Mouse (Mus musculus): Measurements from ENCODE around the gene Pdzrn4. TPM values are rescaled to one million over a fixed set of nuclear protein-coding genes. Genes with fewer than 3 reads are reported as not detected.

The Pdzrn4 gene
- polyA plus RNA-seq, 1 experiment from 2014 or later = 0.26 TPM

GRCm38 (mm10) chr15:92555716-92556115 lies 159.0 kb downstream of the Pdzrn4 start:
- Histone ChIP-seq H3K27me3 (replicated peaks; ENCODE audit: control insufficient read depth, insufficient read depth, low read length) (no peaks in the 10 kb centered on the region), H3K36me3 (ENCODE audit: control insufficient read depth, insufficient read depth, low read length) (no peaks in the 10 kb centered on the region), H3K4me2 (no peak overlapping the region), H3K27ac (ENCODE audit: low read depth, low read length) (no peak overlapping the region), H3K4me3 (ENCODE audit: low read depth, low read length) (no peak overlapping the region), H3K9ac (ENCODE audit: low read depth, low read length) (no peak overlapping the region), H3K9me3 (ENCODE audit: control insufficient read depth, low read length) (no peaks in the 10 kb centered on the region), H3K4me1 (replicated peaks; ENCODE audit: control insufficient read depth, insufficient read depth, low read length) (no peaks in the 10 kb centered on the region)
- ATAC-seq (replicated peaks; ENCODE audit: low FRiP score) = no peak
- WGBS = 70% methylated on average over 3 of the region's 3 CpGs
- DNase-seq (ENCODE audit: low spot score) = no peak

GRCm38 (mm10) chr15:92558592-92558991 lies 161.9 kb downstream of the Pdzrn4 start:
- DNase-seq (ENCODE audit: low spot score) = no peak
- 77% methylated on average over 5 of the region's 5 CpGs for WGBS
- Histone ChIP-seq H3K4me2 (no peak overlapping the region), H3K4me3 (ENCODE audit: low read depth, low read length) (no peak overlapping the region), H3K27ac (ENCODE audit: low read depth, low read length) (no peak overlapping the region), H3K9me3 (ENCODE audit: control insufficient read depth, low read length) (no peaks in the 10 kb centered on the region), H3K9ac (ENCODE audit: low read depth, low read length) (no peak overlapping the region), H3K36me3 (ENCODE audit: control insufficient read depth, insufficient read depth, low read length) (no peaks in the 10 kb centered on the region), H3K27me3 (replicated peaks; ENCODE audit: control insufficient read depth, insufficient read depth, low read length) (no peaks in the 10 kb centered on the region), H3K4me1 (replicated peaks; ENCODE audit: control insufficient read depth, insufficient read depth, low read length) (no peaks in the 10 kb centered on the region)
- no peak for ATAC-seq (replicated peaks; ENCODE audit: low FRiP score)

- 81% methylated on average over 6 of the region's 6 CpGs for WGBS
- Histone ChIP-seq H3K27ac (ENCODE audit: low read depth, low read length) (no peak overlapping the region), H3K27me3 (replicated peaks; ENCODE audit: control insufficient read depth, insufficient read depth, low read length) (no peaks in the 10 kb centered on the region), H3K4me2 (no peak overlapping the region), H3K9ac (ENCODE audit: low read depth, low read length) (no peak overlapping the region), H3K9me3 (ENCODE audit: control insufficient read depth, low read length) (no peaks in the 10 kb centered on the region), H3K4me1 (replicated peaks; ENCODE audit: control insufficient read depth, insufficient read depth, low read length) (no peaks in the 10 kb centered on the region), H3K36me3 (ENCODE audit: control insufficient read depth, insufficient read depth, low read length) (no peaks in the 10 kb centered on the region), H3K4me3 (ENCODE audit: low read depth, low read length) (no peak overlapping the region)
- DNase-seq (ENCODE audit: low spot score) (no peak), ATAC-seq (replicated peaks; ENCODE audit: low FRiP score) (no peak)
Observed at GRCm38 (mm10) chr15:92562149-92562548, 165.5 kb downstream of the Pdzrn4 start.

- DNase-seq (ENCODE audit: low spot score) (no peak), ATAC-seq (replicated peaks; ENCODE audit: low FRiP score) (no peak)
- no peaks in the 10 kb centered on the region for H3K9me3 ChIP-seq (ENCODE audit: control insufficient read depth, low read length)
- H3K4me3 ChIP-seq (ENCODE audit: low read depth, low read length) = no peak overlapping the region
- no peak overlapping the region for H3K9ac ChIP-seq (ENCODE audit: low read depth, low read length)
- H3K4me1 ChIP-seq (replicated peaks; ENCODE audit: control insufficient read depth, insufficient read depth, low read length) = no peaks in the 10 kb centered on the region
- no peaks in the 10 kb centered on the region for H3K36me3 ChIP-seq (ENCODE audit: control insufficient read depth, insufficient read depth, low read length)
- WGBS = 69% methylated on average over 2 of the region's 2 CpGs
- H3K4me2 ChIP-seq = no peak overlapping the region
- H3K27ac ChIP-seq (ENCODE audit: low read depth, low read length) = no peak overlapping the region
- no peaks in the 10 kb centered on the region for H3K27me3 ChIP-seq (replicated peaks; ENCODE audit: control insufficient read depth, insufficient read depth, low read length)
Observed at GRCm38 (mm10) chr15:92563576-92563975, 166.9 kb downstream of the Pdzrn4 start.

GRCm38 (mm10) chr15:92570526-92571243 lies 174.0 kb downstream of the Pdzrn4 start:
- DNase-seq (ENCODE audit: low spot score) (no peak), ATAC-seq (replicated peaks; ENCODE audit: low FRiP score) (no peak)
- Histone ChIP-seq H3K27me3 (replicated peaks; ENCODE audit: control insufficient read depth, insufficient read depth, low read length) (no peaks in the 10 kb centered on the region), H3K9ac (ENCODE audit: low read depth, low read length) (no peak overlapping the region), H3K4me2 (no peak overlapping the region), H3K27ac (ENCODE audit: low read depth, low read length) (no peak overlapping the region), H3K4me3 (ENCODE audit: low read depth, low read length) (no peak overlapping the region), H3K4me1 (replicated peaks; ENCODE audit: control insufficient read depth, insufficient read depth, low read length) (no peaks in the 10 kb centered on the region), H3K36me3 (ENCODE audit: control insufficient read depth, insufficient read depth, low read length) (no peaks in the 10 kb centered on the region), H3K9me3 (ENCODE audit: control insufficient read depth, low read length) (no peaks in the 10 kb centered on the region)
- WGBS = 75% methylated on average over 3 of the region's 3 CpGs

- no peak overlapping the region for H3K9ac ChIP-seq (ENCODE audit: low read depth, low read length)
- H3K4me3 ChIP-seq (ENCODE audit: low read depth, low read length) = no peak overlapping the region
- H3K9me3 ChIP-seq (ENCODE audit: control insufficient read depth, low read length) = no peaks in the 10 kb centered on the region
- no peaks in the 10 kb centered on the region for H3K4me1 ChIP-seq (replicated peaks; ENCODE audit: control insufficient read depth, insufficient read depth, low read length)
- no peak overlapping the region for H3K27ac ChIP-seq (ENCODE audit: low read depth, low read length)
- H3K27me3 ChIP-seq (replicated peaks; ENCODE audit: control insufficient read depth, insufficient read depth, low read length) = no peaks in the 10 kb centered on the region
- no peaks in the 10 kb centered on the region for H3K36me3 ChIP-seq (ENCODE audit: control insufficient read depth, insufficient read depth, low read length)
- no peak for DNase-seq (ENCODE audit: low spot score)
- no peak overlapping the region for H3K4me2 ChIP-seq
- WGBS = 73% methylated on average over 5 of the region's 5 CpGs
- no peak for ATAC-seq (replicated peaks; ENCODE audit: low FRiP score)
Observed at GRCm38 (mm10) chr15:92571244-92571539, 174.5 kb downstream of the Pdzrn4 start.

GRCm38 (mm10) chr15:92577476-92577875 lies 180.8 kb downstream of the Pdzrn4 start:
- H3K36me3 ChIP-seq (ENCODE audit: control insufficient read depth, insufficient read depth, low read length) = no peaks in the 10 kb centered on the region
- H3K4me2 ChIP-seq = no peak overlapping the region
- no peaks in the 10 kb centered on the region for H3K9me3 ChIP-seq (ENCODE audit: control insufficient read depth, low read length)
- no peak overlapping the region for H3K27ac ChIP-seq (ENCODE audit: low read depth, low read length)
- no peak for ATAC-seq (replicated peaks; ENCODE audit: low FRiP score)
- H3K9ac ChIP-seq (ENCODE audit: low read depth, low read length) = no peak overlapping the region
- no peaks in the 10 kb centered on the region for H3K4me1 ChIP-seq (replicated peaks; ENCODE audit: control insufficient read depth, insufficient read depth, low read length)
- H3K27me3 ChIP-seq (replicated peaks; ENCODE audit: control insufficient read depth, insufficient read depth, low read length) = no peaks in the 10 kb centered on the region
- no peak for DNase-seq (ENCODE audit: low spot score)
- no peak overlapping the region for H3K4me3 ChIP-seq (ENCODE audit: low read depth, low read length)
- 83% methylated on average over 11 of the region's 11 CpGs for WGBS

- Histone ChIP-seq H3K4me1 (replicated peaks; ENCODE audit: control insufficient read depth, insufficient read depth, low read length) (no peaks in the 10 kb centered on the region), H3K27ac (ENCODE audit: low read depth, low read length) (no peak overlapping the region), H3K9ac (ENCODE audit: low read depth, low read length) (no peak overlapping the region), H3K4me2 (no peak overlapping the region), H3K9me3 (ENCODE audit: control insufficient read depth, low read length) (no peaks in the 10 kb centered on the region), H3K4me3 (ENCODE audit: low read depth, low read length) (no peak overlapping the region), H3K36me3 (ENCODE audit: control insufficient read depth, insufficient read depth, low read length) (no peaks in the 10 kb centered on the region), H3K27me3 (replicated peaks; ENCODE audit: control insufficient read depth, insufficient read depth, low read length) (no peaks in the 10 kb centered on the region)
- 59% methylated on average over 3 of the region's 3 CpGs for WGBS
- no peak for DNase-seq (ENCODE audit: low spot score)
- no peak for ATAC-seq (replicated peaks; ENCODE audit: low FRiP score)
Observed at GRCm38 (mm10) chr15:92580217-92580616, 183.5 kb downstream of the Pdzrn4 start.

GRCm38 (mm10) chr15:92580742-92581383 lies 184.2 kb downstream of the Pdzrn4 start:
- H3K4me1 ChIP-seq (replicated peaks; ENCODE audit: control insufficient read depth, insufficient read depth, low read length) = no peaks in the 10 kb centered on the region
- H3K36me3 ChIP-seq (ENCODE audit: control insufficient read depth, insufficient read depth, low read length) = no peaks in the 10 kb centered on the region
- no peak overlapping the region for H3K27ac ChIP-seq (ENCODE audit: low read depth, low read length)
- H3K9me3 ChIP-seq (ENCODE audit: control insufficient read depth, low read length) = no peaks in the 10 kb centered on the region
- ATAC-seq (replicated peaks; ENCODE audit: low FRiP score) (no peak), DNase-seq (ENCODE audit: low spot score) (no peak)
- no peak overlapping the region for H3K9ac ChIP-seq (ENCODE audit: low read depth, low read length)
- 82% methylated on average over 9 of the region's 9 CpGs for WGBS
- H3K4me3 ChIP-seq (ENCODE audit: low read depth, low read length) = no peak overlapping the region
- no peak overlapping the region for H3K4me2 ChIP-seq
- H3K27me3 ChIP-seq (replicated peaks; ENCODE audit: control insufficient read depth, insufficient read depth, low read length) = no peaks in the 10 kb centered on the region
